Mouse (Mus musculus) telencephalon, adult 2 months (tissue): ENCODE data around the gene Adk.

ENCODE experiments used
- DNase-seq: peaks from one replicate; pipeline ENCODE4 v3.0.0-alpha.2; 2011; ENCODE audit warnings: low read depth, low spot score

Gene Adk

DNA sequence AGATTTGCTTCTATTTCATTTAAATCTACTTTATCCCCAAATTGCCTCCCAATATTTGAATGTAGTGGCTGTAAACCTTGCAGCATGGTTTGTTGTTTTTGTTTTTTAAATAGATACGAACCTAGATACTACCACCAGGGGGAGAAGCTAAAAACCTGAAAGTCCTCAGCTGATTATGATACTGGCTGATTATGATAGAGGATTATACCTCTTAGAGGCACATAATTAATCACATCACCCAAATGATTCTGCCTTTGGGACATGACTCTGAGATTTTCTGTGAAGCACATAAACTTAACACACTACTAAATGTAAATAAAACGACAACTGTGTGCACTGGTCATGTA lies 201.6 kb downstream of the Adk start:
- DNase-seq: no peak

GRCm38 (mm10) chr14:21268229-21268628 lies 215.9 kb downstream of the Adk start:
- DNase-seq: no peak

DNA sequence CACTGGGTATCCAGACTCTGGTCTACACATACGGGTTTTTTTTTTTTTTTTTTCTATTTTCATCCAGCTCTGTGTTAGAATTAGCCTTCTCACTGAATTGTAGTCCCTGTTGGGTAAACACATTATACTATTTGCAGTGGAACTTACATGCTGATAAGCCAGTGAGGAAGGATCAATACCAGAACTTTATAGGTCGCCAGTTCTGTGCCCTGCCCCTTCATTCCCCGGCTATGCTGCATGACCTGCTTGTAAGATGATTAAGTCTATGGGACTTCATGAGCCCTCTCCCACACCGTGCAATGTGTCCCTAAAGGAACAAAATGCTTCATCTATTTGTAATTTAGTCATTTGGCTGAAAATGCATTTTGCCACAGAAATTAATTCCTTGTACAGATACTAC lies 219.1 kb downstream of the Adk start:
- no peak for DNase-seq

DNA sequence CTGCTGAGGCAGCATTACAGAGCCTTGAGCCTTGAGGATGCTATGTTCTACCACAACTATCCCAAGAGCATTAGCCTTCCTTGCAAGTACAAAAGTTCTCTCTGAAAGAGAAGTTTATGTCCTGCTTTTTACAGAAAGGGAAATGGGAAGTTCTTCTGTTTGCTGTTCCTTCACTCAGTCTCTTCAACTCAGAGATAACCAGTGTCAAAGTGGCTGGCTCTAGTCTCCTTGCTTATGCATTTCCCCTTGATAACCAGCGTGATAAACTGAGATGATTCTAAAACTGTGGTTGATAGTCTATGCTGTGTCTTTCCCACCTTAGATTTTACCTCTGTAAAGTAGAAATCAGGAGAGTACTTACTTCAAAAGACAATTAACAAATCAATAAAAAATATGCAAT lies 223.4 kb downstream of the Adk start:
- no peak for DNase-seq

GRCm38 (mm10) chr14:21278290-21278689 lies 225.9 kb downstream of the Adk start:
- DNase-seq: no peak

DNA sequence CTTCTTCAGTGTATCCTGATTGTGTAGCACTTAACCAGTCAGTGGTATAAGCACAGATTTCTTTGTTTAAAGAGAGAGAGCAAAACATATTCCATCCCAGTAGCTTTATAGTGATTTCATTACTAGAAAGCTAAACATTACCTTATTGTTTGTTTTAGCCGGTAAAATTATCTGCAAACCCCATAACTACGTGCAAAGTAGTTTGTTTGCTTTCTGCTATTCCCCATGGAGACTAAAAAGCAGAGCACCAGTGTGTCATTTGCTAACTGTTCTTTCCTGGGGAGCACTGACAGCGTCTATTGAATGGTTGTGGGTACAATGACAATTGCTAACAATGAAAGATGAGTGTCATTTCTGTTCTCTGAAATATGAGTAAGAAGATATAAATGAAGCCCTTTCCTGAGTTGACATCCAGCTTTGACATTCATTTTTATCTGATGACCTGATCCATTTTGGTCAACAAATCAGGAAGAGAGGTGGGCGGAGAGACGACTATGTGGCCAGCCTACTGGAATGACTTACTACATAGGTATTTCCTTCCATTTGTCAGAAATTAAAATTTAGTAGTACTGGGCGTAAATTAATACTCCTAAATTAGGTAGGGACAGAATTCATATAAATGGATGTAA lies 226.6 kb downstream of the Adk start:
- DNase-seq: no peak

DNA sequence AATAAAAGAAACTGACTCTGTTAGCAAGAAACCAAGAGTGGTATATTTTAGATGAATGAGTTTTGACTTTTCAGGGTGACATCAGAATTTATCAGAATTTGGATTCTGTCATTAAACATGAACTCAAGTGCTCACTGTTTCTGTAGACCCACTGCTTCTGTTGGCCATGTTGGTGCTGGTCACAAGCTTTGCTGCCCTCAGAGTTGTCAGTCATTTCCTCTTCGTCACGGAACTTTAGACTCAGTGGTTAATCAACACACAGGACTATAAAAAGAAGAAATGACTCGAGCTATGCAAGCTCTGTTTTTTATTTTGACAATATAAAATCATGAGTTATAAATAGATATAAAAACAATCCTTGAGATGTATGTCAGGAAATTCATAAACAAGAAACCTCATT lies 228.1 kb downstream of the Adk start:
- no peak for DNase-seq

- DNase-seq: no peak
Measured at GRCm38 (mm10) chr14:21281506-21281905, 229.1 kb downstream of the Adk start.

DNA sequence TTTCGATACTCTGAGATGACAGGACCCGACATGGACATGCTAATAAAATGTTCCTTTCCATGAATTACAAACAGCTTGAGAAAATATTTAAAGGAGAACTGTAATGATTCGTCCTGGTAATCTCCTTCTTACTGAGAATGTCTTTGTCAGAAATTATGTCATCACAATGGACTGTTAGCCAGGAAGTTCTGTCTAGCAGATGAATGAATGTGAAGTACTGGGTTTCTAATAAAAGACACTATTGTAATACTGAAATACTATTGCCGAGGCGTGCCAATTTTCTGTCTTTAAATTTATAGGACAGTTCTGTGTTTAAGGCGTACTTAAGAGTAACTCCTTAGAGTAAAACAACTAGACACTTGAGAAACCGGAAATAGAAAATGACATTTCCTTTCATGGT lies 231.7 kb downstream of the Adk start:
- DNase-seq: no peak

DNA sequence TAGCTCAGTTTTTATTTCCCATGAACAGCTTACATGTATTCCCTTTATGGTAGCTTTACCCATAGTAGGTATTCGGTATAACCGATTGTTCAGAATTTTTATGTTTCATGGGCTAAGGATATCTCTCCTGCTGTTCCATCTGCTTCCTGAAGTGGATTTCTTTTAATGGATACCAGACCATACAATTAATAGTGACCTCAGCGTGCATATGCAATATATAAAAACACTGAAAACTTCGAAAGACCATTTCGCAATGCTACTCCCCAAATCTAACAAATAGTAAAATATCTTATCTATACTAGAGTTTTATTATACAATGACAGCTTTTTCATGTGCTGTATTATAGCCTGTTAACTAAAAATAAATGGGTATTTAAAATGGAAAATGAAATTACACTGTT lies 232.5 kb downstream of the Adk start:
- no peak for DNase-seq

DNA sequence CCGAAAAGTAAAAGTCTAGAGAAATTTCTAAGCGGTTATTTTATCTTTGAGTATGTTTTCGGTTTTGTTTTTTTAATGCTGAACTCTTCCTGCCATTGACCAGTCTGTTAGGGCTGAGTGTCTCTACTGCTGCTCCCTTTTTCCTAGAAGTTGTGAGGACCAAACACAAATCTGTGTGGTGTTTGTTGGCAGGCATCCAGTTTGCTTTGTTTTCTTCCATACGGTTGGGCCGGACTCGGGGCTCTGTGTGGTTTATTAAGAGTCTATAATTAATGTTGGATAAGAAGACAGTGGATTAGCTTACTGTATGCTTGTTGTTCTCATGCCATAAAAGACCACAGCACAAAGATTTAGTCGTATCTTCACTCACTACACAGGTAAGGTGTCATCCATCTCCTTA lies 233.9 kb downstream of the Adk start:
- no peak for DNase-seq

- no peak for DNase-seq
Measured at GRCm38 (mm10) chr14:21287726-21288442, 235.5 kb downstream of the Adk start.

- DNase-seq: no peak
Measured at GRCm38 (mm10) chr14:21299743-21300142, 247.4 kb downstream of the Adk start.

- DNase-seq: no peak
Measured at GRCm38 (mm10) chr14:21304815-21305214, 252.4 kb downstream of the Adk start.

GRCm38 (mm10) chr14:21308349-21308936 lies 256.1 kb downstream of the Adk start:
- DNase-seq: no peak

- peak; percentile 85 for DNase-seq
Measured at GRCm38 (mm10) chr14:21310530-21310929, 258.2 kb downstream of the Adk start.

DNA sequence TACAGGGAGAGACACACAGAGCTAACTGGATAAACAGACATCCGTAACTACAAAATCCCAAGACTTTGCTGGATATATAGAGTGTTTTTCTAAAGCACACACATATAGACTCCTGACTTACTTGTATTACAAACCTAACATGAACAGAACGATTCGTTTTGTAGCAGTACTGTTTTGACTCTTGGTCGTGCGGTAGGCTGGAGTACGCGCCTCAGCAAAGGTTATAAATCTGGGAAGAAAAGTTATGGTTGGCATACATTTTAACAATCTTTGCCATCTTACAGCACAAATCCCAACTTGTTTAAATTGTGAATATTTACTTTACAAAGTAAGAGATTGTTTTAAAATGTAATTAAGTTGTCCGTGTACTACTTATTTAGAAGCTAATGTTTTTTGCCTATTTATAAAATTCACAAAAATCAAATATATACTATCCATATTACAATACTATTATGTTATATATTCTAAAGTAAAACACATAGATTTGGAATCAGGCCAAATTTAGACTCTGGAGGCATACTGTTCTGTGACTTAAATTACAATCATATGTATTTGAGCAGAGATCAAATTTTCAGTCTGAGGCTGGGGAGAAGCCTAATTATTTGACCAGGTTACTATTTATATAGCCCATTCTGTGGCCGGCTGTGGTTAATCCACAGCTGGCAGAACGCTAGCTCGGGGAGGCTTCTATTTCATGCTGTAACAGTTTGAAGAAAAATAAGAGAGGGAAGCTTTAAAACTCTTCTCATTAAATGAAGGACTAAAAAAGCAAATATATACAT lies 261.4 kb downstream of the Adk start:
- no peak for DNase-seq

DNA sequence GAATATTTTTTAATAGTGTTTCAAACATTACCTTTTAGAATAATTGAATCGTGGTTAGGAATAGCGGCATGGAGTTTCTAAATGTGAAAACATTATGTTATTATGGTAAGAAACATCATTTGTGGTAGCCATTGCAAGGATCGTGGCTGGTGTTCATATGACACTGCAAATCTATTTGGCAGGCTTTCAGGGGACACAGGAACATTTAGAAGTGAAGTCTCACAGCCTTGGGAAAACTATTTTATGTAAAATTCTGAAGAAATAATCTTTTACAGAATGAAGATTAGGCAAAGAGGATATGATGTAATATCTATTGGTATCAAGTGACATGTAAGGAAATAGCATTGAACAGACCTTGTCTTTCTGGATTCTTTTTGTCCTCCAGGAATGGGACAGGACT lies 262.1 kb downstream of the Adk start:
- DNase-seq: no peak

DNA sequence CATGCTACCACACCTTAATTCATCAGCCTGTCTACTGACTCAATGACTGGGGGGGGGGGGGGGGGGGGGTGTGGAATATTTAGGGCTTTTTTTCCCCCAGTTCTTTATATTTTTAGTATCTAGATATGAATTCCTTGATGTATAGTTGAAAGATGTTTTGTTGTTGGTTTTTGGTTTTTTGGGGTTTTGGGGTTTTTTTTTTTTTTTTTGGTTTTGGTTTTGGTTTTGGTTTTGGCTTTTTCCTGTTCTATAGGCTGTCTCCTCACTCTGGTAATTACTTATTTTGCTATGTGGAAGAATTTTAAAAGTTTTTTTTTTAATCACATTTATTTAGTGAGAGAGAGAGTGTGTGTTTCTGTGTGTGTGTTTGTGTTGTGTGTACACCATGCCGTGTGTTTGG lies 282.5 kb downstream of the Adk start:
- DNase-seq: no peak

DNA sequence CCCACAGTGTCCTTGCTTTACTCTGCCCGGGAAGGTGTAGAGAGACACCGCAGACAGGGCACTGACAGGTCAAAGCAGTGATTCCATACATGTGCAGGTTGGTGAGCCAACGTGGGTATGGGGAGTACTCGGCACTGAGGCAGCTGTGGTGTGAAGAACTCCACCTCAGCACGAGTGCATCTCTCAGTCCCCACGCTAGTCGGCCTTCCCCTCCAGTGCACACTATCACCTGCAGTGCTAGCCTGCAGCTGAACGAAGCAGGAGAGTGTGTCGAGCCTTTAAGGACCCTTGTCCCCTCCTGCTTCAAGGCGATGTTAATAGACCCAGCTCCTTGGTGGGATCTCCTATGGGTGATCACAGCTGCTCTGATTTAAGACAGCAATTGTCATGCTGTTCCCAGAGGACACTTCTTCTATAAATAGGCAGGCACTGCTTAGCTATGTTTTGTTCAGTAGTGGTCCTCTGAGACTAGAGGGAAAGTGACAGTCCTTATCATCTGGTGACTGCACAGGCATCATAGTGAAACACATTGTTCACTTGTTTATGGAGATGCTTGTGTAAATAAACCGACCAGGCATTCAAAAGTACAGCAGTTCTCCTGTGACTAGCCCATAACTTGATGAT lies 283.4 kb downstream of the Adk start:
- DNase-seq: no peak

- no peak for DNase-seq
Measured at GRCm38 (mm10) chr14:21337948-21338347, 285.6 kb downstream of the Adk start.

GRCm38 (mm10) chr14:21341195-21341594 lies 288.8 kb downstream of the Adk start:
- DNase-seq: no peak
